Mouse (Mus musculus) myocyte (in vitro differentiated cells): ENCODE data around the gene Klhl40.

ENCODE experiments used
- CEBPB ChIP-seq: IDR thresholded peaks from 2 replicates; pipeline ENCODE4 v1.6.1; 2011; ENCODE audit warnings: mild to moderate bottlenecking, moderate library complexity; ENCODE audit not compliant: poor library complexity, insufficient read depth, severe bottlenecking
- E2F4 ChIP-seq: IDR thresholded peaks from one replicate; pipeline ENCODE4 v1.6.1; 2011; ENCODE audit warnings: mild to moderate bottlenecking, control low read depth, moderate library complexity; ENCODE audit not compliant: insufficient read depth
- MYOD1 ChIP-seq, 3 experiments: IDR thresholded peaks; one replicate each; pipeline ENCODE4 v1.6.1; 2011; ENCODE audit warnings: control low read depth in 2 of 3, low read depth in 2 of 3, mild to moderate bottlenecking in 2 of 3, moderate library complexity in 1 of 3; ENCODE audit not compliant: insufficient read length in 2 of 3, control insufficient read depth in 1 of 3
- POLR2A ChIP-seq: IDR thresholded peaks from one replicate; pipeline ENCODE4 v1.6.1; 2011; ENCODE audit warnings: low read depth, mild to moderate bottlenecking, control low read depth, moderate library complexity; ENCODE audit not compliant: insufficient read length
- POLR2AphosphoS2 ChIP-seq: IDR thresholded peaks from one replicate; pipeline ENCODE4 v1.6.1; 2011; ENCODE audit warnings: low read depth, control low read depth; ENCODE audit not compliant: insufficient read length
- SRF ChIP-seq: IDR thresholded peaks from one replicate; pipeline ENCODE4 v1.6.1; 2011; ENCODE audit warnings: low read depth; ENCODE audit not compliant: control insufficient read depth, insufficient read length
- TCF12 ChIP-seq: IDR thresholded peaks from one replicate; pipeline ENCODE4 v1.6.1; 2011; ENCODE audit warnings: mild to moderate bottlenecking, control low read depth; ENCODE audit not compliant: poor library complexity, insufficient read depth, severe bottlenecking
- USF1 ChIP-seq: IDR thresholded peaks from one replicate; pipeline ENCODE4 v1.6.1; 2011; ENCODE audit warnings: low read depth, mild to moderate bottlenecking, control low read depth, moderate library complexity

GRCm38 (mm10) chr9:121776511-121776910, 896 bp upstream of the Klhl40 start:
- TF ChIP-seq TCF12 (peak; percentile 61), POLR2A (no peak), USF1 (no peak), MYOD1 (IDR thresholded peaks at IDR 0.05; ENCODE audit: control insufficient read depth in 1 of 3, insufficient read length in 2 of 3, low read depth in 2 of 3) (peak in 1 of 3 experiments; percentile 69), SRF (no peak), POLR2AphosphoS2 (no peak), CEBPB (no peak), E2F4 (no peak)
